Mouse (Mus musculus) v-Abl transformed pro-B cells (cell line): ENCODE data around the gene Zfhx2.

ENCODE experiments used
- in situ Hi-C, 2 experiments: fragments of 400-800 bp; cut with MboI; formaldehyde crosslinking; loops; one replicate each; pipeline ENCODE4 v1.15.1; 2025; ENCODE audit not compliant: unreplicated experiment in 2 of 2

Zfhx2 gene

GRCm38 (mm10) chr14:55109048-55109873 lies 17.1 kb upstream of the Zfhx2 start:
- in situ Hi-C loops, result loop anchor here (10.0 to 25.0 kb wide), 2 partner anchors 646 to 653 kb away; partner anchors contain the start of genes Cideb (in 2 of the 2), Ltb4r1 (in 1 of the 2) and Ltb4r2 (in 1 of the 2)

- in situ Hi-C loops, result loop anchor here (10.0 to 25.0 kb wide), 2 partner anchors 646 to 654 kb away; partner anchors contain the start of genes Cideb (in 2 of the 2), Ltb4r1 (in 1 of the 2) and Ltb4r2 (in 1 of the 2)
Observed at GRCm38 (mm10) chr14:55108202-55108870, 16.2 kb upstream of the Zfhx2 start.

- in situ Hi-C loops, result loop anchor here (10.0 to 25.0 kb wide), 2 partner anchors 648 to 655 kb away; partner anchors contain the start of genes Cideb (in 2 of the 2), Ltb4r1 (in 1 of the 2) and Ltb4r2 (in 1 of the 2)
Observed at GRCm38 (mm10) chr14:55106990-55107389, 14.9 kb upstream of the Zfhx2 start.

DNA sequence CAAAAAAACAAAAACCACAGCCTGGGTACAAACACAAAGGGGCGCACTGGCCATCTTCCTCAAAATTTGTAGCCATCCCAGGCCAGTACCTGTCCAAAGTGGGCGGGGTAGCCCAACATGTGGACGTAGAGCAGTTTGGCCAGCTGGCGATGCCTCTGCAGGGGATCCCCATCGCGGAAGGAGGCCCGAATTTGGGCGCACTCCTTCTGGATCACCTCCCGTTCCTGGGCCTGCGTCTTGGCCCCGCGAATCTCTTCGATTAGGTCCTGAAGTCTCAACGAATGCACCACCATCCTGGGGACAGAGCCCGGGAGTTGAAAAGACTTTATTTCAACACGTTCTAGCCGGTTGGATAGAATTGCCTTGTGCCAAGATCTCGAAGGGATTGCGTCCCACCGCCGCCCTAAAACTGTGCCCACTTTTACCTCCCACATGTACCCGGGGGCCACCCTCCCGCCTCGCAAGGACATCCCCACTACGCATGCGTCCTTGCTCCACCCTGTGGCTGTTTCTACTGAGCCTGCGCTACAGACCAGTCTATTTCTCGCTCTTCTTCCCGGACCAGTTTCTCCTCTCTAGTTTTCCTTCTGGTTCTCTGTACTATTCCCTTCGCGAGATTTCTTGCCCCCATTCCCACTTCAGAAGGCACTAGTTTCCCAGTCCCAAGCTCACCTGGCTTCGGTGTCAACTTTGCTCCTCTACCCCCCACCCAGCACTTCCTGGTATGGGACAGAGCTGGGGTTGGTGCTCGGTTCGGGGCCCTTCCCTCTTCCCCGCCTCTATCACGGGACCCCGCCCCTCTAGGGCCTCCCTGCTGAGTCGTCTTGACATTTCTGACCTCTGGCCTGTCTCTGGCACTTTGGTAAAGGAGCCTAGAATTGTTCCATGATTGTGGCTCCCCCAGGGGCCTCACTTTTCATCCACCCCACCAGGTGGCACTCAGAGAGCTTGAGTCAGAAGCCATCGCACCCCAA lies 14.0 kb upstream of the Zfhx2 start, which contains the start of gene Ap1g2:
TSS of gene Ap1g2 (minus strand) at position 758 of the 974 bp plus-strand sequence.
- in situ Hi-C loops, result loop anchor here (10.0 to 25.0 kb wide), 2 partner anchors 649 to 656 kb away; partner anchors contain the start of genes Cideb (in 2 of the 2), Ltb4r1 (in 1 of the 2) and Ltb4r2 (in 1 of the 2)

DNA sequence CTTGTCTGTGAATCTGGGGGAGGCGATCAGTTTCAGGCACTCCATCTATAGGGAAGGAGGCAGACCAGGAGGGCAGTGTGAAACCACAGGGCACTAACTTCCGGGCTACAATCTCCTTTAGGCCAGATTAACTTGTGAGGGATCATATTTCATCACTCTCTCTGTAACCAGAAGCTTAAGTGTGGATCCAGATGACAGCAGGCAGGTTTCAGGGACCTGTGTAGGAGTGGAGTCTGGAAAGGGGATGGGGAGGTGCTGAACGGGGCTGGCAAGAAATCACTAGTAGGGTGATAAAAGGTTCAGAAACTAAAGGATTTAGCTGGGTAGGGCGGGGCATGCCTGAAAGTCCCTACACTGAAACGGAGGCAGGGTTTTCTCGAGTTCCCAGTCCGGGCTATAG lies 13.3 kb upstream of the Zfhx2 start:
- in situ Hi-C loops, result loop anchor here (10.0 to 25.0 kb wide), 2 partner anchors 649 to 657 kb away; partner anchors contain the start of genes Cideb (in 2 of the 2), Ltb4r1 (in 1 of the 2) and Ltb4r2 (in 1 of the 2)

DNA sequence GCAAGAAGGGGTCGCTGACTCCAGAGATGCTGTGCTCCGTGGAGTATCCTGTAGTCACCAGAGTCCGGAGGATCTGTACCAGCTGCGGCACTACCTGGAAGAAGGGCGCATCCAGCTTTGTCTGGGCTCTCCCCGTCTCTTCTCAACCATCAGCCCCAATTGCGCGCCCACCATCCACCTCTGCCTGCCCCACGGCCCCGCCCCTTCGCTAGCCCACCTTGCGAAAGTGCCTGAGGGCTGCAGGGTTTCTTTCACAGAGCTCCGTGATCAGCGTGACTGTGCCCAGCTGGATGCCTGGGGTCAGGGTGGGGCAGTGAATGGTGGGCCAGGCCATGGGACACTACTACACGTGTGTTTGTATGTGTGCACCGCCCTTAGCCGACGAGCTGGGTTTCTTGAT lies 12.2 kb upstream of the Zfhx2 start:
- in situ Hi-C loops, result loop anchor here (10.0 to 25.0 kb wide), 2 partner anchors 650 to 658 kb away; partner anchors contain the start of genes Cideb (in 2 of the 2), Ltb4r1 (in 1 of the 2) and Ltb4r2 (in 1 of the 2)

GRCm38 (mm10) chr14:55102253-55102785 lies 10.2 kb upstream of the Zfhx2 start:
- in situ Hi-C loops, result loop anchor here (10.0 to 25.0 kb wide), 2 partner anchors 652 to 660 kb away; partner anchors contain the start of genes Cideb (in 2 of the 2), Ltb4r1 (in 1 of the 2) and Ltb4r2 (in 1 of the 2)

DNA sequence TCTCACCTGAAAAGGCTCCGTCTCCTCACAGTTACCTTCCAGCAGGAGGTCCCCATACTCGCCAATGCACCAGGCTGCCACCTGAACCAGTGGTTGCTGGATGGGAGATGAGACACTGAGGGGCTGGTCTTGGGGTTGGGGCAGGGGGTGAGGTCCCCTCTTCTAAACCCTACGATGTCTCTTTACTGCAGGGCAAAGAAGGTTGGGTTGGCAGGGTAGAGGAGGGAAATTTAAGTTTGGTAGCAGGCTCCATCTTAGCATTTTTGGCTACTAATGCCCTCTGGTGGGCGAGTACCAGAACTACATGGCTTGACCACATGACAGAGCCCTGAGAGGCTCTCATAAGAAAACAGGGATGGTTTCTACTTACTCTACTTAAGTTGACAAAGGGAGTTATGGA lies 9.5 kb upstream of the Zfhx2 start:
- in situ Hi-C loops, result loop anchor here (10.0 to 25.0 kb wide), 2 partner anchors 653 to 661 kb away; partner anchors contain the start of genes Cideb (in 2 of the 2), Ltb4r1 (in 1 of the 2) and Ltb4r2 (in 1 of the 2)

DNA sequence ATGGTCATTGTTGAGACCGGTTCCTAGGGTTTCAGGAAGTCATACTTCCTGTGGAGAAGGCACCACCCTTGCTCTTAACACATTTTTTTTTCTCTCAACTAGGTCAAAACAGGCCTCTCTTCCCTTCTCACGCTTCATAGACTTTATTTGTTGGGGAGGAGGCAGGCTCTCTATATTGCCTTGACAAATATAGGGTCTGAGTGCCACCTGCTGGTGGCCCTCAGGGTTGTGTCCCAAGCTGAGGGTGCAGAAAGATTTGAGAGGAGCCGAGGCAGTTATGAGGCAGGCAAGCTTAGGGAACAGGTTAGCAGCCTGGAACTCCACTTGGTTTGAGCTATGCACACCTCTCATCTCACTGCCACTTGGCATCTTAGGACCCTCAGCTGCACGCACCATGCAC lies 5.9 kb upstream of the Zfhx2 start:
- in situ Hi-C loops, result loop anchor here (10.0 kb wide), 3 partner anchors 83 to 383 kb away; partner anchors contain the start of genes Cebpe (in 1 of the 2), Ngdn (in 1 of the 2) and Pabpn1 (in 1 of the 2)

DNA sequence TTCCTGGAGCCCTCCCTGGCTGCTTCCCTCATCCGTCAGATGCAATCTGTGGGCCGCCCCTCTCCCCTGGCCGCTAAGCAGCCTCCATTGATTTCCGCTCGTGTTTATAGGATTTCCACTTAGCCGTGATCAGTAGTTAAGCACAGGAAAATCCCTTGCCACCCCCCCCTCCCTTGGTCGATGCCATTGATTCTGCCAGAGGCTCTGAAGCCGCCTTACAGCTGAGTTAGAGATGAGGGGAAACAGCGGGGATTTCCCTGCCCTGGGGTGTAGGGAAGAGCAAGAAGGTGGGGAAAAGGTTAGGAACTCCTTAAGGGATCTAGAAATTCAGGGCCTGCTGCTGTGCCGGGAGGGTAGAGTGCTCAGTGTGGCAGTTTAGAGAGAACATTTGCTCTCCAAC lies 5.5 kb upstream of the Zfhx2 start:
- in situ Hi-C loops, result loop anchor here (10.0 kb wide), 3 partner anchors 83 to 383 kb away; partner anchors contain the start of genes Cebpe (in 1 of the 2), Ngdn (in 1 of the 2) and Pabpn1 (in 1 of the 2)

GRCm38 (mm10) chr14:55096573-55097087 lies 4.5 kb upstream of the Zfhx2 start:
- in situ Hi-C loops, result loop anchor here (10.0 kb wide), 3 partner anchors 82 to 382 kb away; partner anchors contain the start of genes Cebpe (in 1 of the 2), Ngdn (in 1 of the 2) and Pabpn1 (in 1 of the 2)

DNA sequence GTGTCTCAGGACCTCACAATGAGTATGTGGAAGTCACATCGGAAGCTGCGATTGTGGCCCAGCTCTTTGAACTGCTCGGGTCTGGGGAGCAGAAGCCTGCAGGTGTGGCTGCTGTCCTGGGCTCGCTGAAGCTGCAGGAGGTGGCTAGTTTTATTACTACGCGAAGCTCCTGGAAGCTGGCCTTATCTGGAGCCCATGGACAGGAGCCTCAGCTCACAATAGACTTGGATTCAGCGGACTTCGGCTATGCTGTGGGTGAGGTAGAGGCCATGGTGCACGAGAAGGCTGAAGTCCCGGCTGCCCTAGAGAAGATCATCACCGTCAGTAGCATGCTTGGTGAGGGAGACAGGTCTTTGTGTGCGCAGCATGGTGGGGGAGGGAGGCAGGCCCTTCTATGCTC lies 3.5 kb upstream of the Zfhx2 start:
- in situ Hi-C loops, result loop anchor here (10.0 kb wide), 3 partner anchors 81 to 381 kb away; partner anchors contain the start of genes Cebpe (in 1 of the 2), Ngdn (in 1 of the 2) and Pabpn1 (in 1 of the 2)

GRCm38 (mm10) chr14:55095263-55095662 lies 3.1 kb upstream of the Zfhx2 start:
- in situ Hi-C loops, result loop anchor here (10.0 kb wide), 3 partner anchors 80 to 380 kb away; partner anchors contain the start of genes Cebpe (in 1 of the 2), Ngdn (in 1 of the 2) and Pabpn1 (in 1 of the 2)

GRCm38 (mm10) chr14:55094704-55095231 lies 2.6 kb upstream of the Zfhx2 start, which contains the start of gene Thtpa:
Gene Thtpa, plus strand, starts transcription at chr14:55094784.
- in situ Hi-C loops, result loop anchor here (10.0 kb wide), 3 partner anchors 80 to 380 kb away; partner anchors contain the start of genes Cebpe (in 1 of the 2), Ngdn (in 1 of the 2) and Pabpn1 (in 1 of the 2)

GRCm38 (mm10) chr14:55093927-55094326 lies 1.8 kb upstream of the Zfhx2 start:
- in situ Hi-C loops, result loop anchor here (10.0 kb wide), 3 partner anchors 79 to 379 kb away; partner anchors contain the start of genes Cebpe (in 1 of the 2), Ngdn (in 1 of the 2) and Pabpn1 (in 1 of the 2)

- in situ Hi-C loops, result loop anchor here (10.0 kb wide), 3 partner anchors 77 to 377 kb away; partner anchors contain the start of genes Cebpe (in 1 of the 2), Ngdn (in 1 of the 2) and Pabpn1 (in 1 of the 2)
Observed at GRCm38 (mm10) chr14:55091209-55091865, 787 bp downstream of the Zfhx2 start.
